Mouse (Mus musculus): ENCODE results near the gene Zbtb18.

GRCm38 (mm10) chr1:177408690-177409089, 33.5 kb upstream of the Zbtb18 start:
- TF ChIP-seq CTCF (IDR thresholded peaks at IDR 0.05) (peak; percentile 69), EP300 (IDR thresholded peaks at IDR 0.05) (no peak)
